Mouse (Mus musculus): ENCODE measurements around the gene Tgfbr3.

The Tgfbr3 gene

GRCm38 (mm10) chr5:107289234-107289764 is at the start of gene Tgfbr3:
Tgfbr3 (minus strand) TSS chr5:107289629.
- peak; percentile 39 to 73 for DNase-seq (ENCODE audit: low spot score in 2 of 2)

DNA sequence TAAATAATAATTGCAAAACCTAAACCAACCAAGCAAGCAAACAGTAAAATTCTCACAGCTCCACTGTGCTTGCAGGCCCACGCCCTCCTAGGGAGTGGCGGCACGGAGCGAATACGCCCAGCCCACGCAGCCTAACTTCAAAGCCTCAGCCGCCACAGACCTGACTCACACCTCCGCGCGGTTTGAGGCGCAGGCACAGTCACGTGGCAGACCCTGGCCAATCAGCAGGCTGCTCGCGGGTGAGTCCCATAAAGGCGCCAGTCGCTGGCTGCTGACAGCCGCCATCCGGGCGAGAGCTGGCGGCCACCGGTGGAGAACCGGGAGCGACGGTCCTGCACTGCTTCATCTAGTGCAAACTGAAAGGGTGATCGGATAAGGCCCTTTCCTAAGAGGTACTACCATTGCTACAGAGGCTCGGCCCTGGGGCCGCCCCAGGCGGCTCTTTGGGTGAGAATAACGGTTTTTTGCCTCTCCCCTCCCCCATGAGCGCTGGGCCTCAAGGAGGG is 41.5 kb upstream of the Tgfbr3 start, which contains the start of gene Brdt:
Gene Brdt, plus strand, starts transcription at position 244 of the 506 bp plus-strand sequence.
- no peak for DNase-seq (ENCODE audit: low spot score in 2 of 2)

- DNase-seq (ENCODE audit: low spot score in 2 of 2) = no peak
Measured at GRCm38 (mm10) chr5:107320703-107321102, 31.3 kb upstream of the Tgfbr3 start.

- no peak for DNase-seq (ENCODE audit: low spot score in 2 of 2)
Measured at GRCm38 (mm10) chr5:107317141-107317540, 27.7 kb upstream of the Tgfbr3 start.

DNA sequence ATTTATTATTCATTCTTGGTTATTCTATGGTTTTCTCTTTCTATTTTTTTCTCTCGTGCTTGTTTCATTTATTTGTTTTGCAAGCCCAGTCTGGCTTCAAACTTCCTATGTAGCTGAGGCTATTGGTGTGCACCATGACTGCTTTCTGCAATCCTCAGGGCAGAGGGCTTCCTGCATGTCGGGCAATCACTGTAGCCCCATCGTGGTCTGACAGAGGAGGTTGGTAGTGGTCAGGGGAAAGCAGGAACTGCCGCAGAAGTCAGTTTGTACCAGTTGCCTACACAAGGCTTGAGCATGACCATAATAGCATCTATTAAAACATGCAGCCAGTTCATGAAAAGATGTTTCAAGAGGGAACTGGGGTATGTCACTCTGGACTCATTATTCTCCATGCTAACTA is 18.0 kb upstream of the Tgfbr3 start:
- DNase-seq (ENCODE audit: low spot score in 2 of 2) = no peak

GRCm38 (mm10) chr5:107304117-107304825 is 14.8 kb upstream of the Tgfbr3 start:
- no peak for DNase-seq (ENCODE audit: low spot score in 2 of 2)

DNA sequence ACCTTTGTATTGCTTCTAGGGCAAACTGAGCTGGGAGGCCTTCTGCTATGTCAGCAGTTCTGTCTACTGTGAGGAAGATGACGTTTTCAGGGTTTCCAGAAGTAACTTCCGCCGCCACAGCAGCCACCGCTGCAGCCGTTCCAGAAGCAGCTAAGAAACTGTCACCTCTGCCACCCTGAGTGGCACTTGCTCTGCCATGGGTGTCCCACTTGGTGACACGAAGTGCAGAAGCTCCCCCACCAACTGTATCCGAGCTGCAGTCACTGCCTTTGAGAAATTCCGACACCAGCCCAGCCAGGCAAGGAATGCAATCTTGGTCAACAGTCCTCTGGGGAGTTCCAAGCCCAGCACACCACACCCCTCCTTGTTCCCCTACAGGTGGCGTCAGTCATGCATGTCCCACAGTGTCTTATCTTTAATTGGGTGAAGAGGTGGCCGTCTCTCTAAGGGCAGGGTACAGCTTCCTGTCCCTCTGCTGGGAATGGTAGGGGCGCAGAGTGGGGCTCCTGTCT is 14.0 kb upstream of the Tgfbr3 start:
- peak in 1 of 2 experiments; percentile 24 for DNase-seq (ENCODE audit: low spot score in 2 of 2)

GRCm38 (mm10) chr5:107298854-107299253 is 9.4 kb upstream of the Tgfbr3 start:
- DNase-seq (ENCODE audit: low spot score in 2 of 2) = no peak

DNA sequence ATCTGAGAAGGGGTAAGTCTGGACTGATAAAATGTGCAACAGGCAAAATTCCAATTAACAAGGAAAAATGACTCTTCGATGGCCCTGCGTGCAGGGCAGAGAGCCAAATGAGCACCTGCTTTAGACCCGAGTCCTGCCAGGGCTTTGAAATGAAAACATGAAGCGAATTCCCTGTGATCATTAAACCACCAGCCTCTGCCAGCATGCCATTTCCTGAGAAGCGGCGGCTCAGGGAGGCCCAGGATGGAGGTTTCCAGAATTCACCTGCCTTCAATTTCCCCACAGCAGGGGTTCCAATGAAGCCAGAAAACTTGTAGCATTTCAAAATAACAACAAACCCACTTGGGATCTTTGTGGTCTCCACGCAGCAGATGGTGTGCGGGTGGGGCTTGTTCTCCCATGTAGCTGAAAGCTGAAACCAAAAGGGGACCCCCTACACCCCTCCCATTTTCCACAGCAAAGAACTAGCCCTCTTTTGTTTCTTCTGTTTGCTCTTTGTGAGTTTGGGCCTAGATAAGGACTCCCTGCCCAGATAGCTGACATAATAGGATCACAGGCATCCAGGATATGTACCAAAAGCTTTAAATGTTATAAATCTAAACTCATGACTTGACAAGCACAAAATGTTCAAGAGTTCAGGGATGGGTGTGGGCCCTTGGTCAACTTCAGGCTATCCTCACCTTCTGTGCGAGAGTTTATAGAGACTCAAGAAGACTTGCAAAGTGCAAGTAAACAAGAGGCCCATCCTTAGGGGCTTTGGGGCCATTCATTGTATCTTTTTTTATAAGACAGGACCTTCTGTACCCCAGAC is 7.3 kb upstream of the Tgfbr3 start:
- no peak for DNase-seq (ENCODE audit: low spot score in 2 of 2)

DNA sequence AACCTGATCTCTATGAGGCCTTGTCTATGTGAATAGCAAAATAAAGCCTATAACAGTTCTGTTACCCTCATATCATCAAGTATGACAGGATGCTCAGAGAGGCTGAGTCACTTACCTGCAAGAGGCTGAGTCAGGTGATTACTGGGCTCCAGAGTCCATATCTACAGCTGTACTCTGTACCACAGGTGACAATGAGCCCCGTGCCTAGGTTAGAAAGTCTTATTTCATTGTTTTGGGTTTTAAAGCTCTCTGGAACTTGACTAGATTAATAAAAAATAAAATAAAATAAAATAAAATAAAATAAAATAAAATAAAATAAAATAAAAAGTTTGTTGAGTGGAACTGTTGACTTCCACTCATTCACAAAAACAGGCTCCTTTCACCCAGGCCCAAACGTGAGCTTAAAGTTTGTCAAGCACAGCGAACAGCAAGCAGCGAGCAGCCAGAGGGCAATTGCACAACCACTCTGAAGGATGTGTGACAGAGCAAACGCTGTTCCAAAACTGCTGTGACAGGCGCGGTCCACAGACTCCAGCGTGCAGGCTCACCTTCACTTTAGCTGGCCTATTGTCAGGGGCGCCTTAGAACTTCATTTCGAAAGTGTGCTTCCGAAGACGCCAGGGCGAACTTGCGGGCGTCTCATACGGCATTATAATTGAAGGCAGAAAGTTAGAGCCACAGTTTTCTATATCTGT is 6.5 kb upstream of the Tgfbr3 start:
- DNase-seq (ENCODE audit: low spot score in 2 of 2) = no peak

DNA sequence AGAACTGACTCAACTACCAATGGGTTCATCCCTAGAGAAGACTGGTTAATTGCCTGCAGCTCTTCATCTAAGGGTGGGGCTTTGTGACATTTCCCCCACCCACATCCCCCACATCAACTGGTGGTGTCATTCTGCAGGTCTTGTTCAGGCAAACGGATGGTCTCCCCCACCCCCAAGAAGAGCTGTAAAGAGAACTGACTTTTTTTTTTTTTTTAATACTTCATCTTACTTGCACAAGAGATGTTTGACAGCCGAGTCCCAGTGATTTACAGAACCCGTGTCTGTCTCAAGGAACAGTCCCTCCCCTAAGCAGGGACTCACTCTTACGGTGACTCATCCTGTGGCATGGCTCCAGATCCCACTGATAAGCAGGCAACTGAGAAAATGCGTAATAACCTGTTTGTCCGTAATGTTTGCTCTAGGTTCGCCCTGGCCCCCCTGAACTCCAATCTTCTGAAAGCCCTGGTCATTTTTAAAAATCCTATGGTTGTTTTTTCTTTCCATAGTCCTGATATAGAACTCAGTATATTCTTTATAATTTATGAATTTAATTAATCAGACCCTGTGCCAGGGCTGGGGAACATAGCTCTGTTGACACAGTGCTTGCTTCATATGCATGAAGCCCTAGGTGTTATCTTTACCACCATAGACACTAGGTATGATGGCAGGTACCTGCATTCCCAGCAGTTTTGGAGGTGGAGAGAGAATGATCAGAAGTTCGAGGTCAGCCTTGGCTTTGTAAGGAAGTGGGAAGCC is 5.8 kb upstream of the Tgfbr3 start:
- no peak for DNase-seq (ENCODE audit: low spot score in 2 of 2)

- no peak for DNase-seq (ENCODE audit: low spot score in 2 of 2)
Measured at GRCm38 (mm10) chr5:107294041-107294440, 4.6 kb upstream of the Tgfbr3 start.

DNA sequence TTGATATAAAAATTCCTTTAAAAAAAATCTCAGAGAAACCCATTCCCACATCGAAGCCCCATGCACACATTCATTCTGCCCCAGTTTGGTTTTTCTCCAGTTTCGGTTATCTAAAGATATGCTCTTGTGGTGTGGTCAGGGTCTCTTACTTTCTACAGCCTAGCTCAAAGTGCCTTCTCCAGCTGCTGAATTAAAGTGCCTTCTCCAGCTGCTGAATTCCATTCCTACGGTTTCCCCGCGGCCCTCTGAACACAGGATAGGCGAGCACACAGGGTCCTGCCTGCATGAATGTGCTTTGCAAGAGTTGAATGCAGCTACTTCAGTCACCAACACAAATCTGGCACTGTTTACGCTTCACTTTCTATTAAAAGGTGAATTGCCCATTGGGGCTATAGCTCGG is 557 bp upstream of the Tgfbr3 start:
- no peak for DNase-seq (ENCODE audit: low spot score in 2 of 2)

DNA sequence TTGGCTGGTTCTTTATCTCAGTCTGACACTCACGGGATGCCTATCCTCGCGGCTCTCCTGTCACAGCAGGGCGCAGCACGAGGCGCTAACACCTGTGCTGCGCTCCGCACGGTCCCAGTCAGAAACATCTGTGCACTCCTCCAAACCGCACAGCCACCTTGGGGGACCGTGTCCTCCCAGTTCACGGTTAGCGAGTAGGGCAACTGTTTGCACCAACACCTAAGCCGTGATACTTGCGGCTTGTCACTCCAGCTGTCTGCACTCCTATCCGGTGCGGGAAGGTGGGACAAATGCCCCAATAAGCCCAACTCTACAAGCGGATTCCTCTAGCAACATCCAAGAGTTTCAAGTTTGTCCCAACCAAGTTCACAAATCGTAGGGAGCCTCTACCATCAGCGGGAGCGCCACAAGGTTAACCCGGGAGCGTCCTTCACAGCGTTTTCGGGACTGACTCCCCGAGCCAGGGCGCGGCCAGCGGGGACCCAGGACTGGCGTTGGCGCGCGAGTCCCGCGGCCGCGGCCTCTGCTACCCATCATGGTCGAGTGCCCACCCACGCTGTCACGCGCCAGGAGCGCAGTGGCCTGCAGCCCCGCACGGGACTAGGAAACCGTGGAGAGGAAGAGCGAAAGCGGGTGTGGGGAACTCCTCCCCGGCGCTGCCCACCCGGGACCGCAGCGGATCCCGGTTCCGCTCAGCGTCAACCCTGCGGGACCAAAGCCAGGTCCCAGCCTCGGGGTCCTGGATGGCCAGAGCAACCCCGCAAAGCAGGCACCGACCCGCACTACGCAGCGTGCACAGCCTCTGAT is 799 bp downstream of the Tgfbr3 start:
- DNase-seq (ENCODE audit: low spot score in 2 of 2) = peak; percentile 31 to 37

DNA sequence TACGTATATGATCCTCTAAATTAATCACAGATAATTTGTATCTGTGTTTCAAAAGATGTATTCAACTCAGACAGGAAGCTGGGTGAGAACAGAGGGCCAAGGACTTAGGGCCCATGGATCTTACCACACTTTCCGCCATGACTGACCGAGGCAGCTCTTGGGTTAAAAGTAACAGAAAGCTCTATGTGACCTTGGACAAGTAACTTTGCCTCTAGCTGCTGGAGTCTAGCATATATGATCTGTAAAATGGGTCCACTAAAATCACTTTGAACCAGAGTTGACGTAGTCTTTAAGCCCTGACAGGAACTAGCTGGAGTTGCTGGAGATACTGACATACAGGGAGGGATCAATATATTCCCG is 1.5 kb downstream of the Tgfbr3 start:
- no peak for DNase-seq (ENCODE audit: low spot score in 2 of 2)

GRCm38 (mm10) chr5:107287254-107287907 is 2.0 kb downstream of the Tgfbr3 start:
- peak; percentile 61 to 86 for DNase-seq (ENCODE audit: low spot score in 2 of 2)

DNA sequence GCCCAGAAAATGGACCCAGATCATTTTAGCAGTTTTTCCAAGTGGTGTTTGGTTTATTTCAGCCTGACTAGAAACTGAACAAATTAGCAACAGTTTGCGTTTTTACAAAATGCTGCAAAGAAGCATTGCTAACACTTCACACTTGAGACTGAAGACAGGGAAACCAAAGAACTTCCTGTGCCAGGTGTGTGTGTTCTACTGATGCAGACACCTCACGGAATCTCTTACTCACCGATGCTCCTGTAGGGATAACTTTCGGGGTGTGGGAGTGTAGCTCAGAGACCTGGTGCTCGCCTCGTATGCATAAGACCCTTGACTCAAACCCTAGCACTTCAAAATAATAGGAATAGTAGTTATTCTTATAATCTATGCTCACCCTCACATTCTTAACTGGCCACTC is 3.9 kb downstream of the Tgfbr3 start:
- DNase-seq (ENCODE audit: low spot score in 2 of 2) = no peak

DNA sequence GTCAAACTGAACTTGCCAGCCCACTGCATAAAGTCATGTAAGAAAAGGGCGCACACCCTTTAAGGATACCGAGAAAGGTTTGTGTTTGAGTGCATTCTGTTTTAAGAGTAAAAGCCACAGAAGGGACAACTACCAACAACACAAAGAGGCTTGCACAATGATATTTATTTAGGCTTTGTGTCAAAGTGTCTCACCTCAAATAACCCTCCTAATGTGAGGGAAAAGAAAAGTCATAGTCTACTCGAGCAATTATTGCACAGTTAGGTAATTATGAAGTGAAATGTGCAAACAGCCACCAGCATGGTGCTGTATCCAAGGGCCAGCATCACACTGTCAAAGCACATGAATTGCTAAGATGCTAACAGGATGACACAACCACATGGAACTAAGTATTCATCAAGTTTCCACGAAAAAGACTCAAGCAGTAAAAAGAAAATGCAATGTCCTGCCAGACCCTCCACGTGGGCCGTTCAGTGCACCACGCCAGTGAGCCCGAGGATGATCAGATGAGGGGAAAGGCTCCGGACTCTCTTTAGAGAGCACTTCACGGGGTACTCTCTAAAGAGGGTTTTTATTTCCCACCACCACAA is 5.4 kb downstream of the Tgfbr3 start:
- DNase-seq (ENCODE audit: low spot score in 2 of 2) = no peak

DNA sequence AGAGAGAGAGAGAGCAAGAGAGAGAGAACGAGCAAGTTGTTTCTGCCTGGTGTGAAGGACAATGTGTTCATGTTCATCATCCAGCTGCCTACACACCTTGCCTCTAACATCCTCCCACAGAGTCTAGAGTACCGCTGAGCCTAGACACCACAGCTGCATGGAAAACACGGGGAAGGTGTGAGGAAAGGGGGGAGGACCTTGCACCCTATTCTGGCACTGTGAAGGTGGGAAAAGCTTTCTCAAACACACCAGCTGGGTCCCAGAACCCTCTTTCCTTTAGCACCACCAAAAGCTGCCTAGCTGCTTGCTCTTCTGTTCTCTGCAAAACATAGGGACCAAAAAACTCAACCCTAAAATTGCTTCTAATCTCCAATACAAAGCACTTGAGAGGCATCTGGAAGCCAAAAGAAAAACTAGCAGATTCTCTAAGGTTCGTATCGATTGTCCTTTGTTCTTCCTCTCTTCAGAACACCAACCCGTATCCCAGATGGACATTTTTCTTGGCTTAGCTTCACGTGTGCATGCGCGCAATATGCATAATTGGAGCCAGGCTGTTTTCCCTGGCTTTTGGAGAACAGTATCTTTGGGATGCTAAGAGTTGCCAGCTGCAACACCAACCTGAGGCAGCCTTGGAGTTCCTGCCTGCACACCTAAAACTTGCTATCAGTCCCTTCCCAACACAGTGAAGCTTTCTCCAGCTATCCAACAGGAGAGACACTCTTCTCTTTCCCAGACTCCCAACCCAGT is 6.7 kb downstream of the Tgfbr3 start:
- no peak for DNase-seq (ENCODE audit: low spot score in 2 of 2)
